Mouse (Mus musculus) brain, embryonic 14.5 days (tissue): ENCODE measurements around the gene Rap1gap2.

Source experiments
- CTCF ChIP-seq: fragments of 200-500 bp; IDR thresholded peaks from 2 replicates; pipeline ENCODE4 v1.5.1; 2012; ENCODE audit warnings: inconsistent platforms, mild to moderate bottlenecking, moderate library complexity, borderline replicate concordance; ENCODE audit not compliant: insufficient read depth, insufficient read length; ENCODE audit errors: extremely low read depth
- POLR2A ChIP-seq: fragments of 200-500 bp; IDR thresholded peaks from 2 replicates; pipeline ENCODE4 v1.6.1; 2012; ENCODE audit warnings: mild to moderate bottlenecking, inconsistent platforms, borderline replicate concordance; ENCODE audit not compliant: poor library complexity, insufficient read depth, insufficient read length, severe bottlenecking; ENCODE audit errors: extremely low read depth

- TF ChIP-seq CTCF (no peak), POLR2A (no peak)
Observed at GRCm38 (mm10) chr11:74523210-74523951, 87.3 kb downstream of the Rap1gap2 start.
